Mouse (Mus musculus): ENCODE measurements at regions not wholly inside any gene's neighbourhood (a gene's known extent, or its start where the extent isn't known, plus 50 kb on each side); places are given as distances from the start of the nearest gene placed in this dataset.

DNA sequence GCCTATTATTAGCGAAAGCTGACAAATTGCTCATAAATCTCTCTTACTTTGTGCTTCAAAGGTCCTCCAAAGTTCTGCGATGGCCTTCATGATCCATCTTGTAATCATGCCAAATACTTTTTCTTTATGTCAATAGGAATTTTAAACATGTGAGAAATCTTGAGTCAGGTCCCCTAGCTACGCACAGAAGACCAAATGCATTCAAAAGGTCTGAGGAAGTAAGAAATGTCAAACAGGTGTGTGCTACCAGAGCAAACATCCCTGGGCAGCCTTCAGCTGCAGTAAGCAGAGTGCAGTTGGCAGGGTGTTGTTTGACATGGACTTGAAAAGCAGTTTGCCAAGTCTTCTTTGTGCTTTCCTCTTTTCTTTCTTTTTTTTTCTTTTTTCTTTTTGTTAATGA lies 125.2 kb upstream of the Pkn2 start:
- no peak for DNase-seq

DNA sequence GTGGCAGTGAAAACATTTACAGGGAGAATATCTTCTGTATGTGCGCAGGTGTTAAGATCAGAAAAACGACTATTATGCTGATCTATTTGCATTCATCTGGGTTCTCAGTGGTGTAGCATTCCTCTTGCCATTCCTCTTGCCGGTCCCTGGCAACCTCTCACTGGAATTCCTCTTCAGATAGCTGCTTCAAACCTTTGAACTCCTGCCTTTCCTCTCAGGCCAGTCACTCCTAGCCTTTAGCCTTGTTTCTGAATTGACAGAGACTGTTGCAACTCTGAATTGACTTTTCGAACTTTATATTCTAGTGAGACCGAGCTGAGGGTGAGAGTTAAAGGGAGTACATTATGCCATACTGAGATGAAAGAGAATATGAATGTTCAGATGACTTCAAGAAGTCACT lies 120.1 kb upstream of the Pkn2 start:
- DNase-seq, result no peak

DNA sequence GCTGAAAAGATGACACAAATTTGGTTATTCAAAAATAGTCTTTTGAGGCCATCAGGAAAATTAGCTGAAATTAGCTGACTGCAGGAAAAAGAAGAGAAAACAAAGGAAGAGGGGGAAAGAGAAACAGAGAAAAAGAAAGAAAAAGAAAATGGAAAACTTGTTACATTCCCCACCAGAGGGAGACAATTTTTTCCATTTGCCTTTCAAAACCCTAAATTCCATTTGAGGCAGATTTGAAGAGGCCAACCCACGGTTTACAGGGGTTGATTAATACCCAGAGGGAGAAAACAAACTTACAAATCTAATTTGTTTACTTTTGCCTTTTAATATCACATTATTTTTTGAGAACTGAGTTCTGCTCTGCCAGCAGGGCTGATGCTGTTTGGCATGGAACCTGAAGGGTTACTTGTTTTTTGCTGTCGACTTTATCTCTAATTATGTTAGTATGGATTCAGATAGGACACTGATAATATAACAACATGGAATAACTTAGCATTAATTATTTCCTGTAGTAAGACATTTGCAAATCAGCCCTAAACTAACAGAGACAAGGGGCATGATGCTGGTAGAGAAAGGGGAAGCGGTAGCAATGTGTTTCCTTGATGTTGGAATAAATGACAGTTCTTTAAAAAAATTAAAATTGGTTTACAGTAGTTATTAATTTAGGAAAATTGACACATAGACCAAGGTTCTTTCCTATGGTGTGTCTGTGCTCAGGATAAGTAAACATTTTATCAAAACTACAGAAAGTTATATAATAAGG lies 114.4 kb upstream of the Pkn2 start:
- no peak for DNase-seq

DNA sequence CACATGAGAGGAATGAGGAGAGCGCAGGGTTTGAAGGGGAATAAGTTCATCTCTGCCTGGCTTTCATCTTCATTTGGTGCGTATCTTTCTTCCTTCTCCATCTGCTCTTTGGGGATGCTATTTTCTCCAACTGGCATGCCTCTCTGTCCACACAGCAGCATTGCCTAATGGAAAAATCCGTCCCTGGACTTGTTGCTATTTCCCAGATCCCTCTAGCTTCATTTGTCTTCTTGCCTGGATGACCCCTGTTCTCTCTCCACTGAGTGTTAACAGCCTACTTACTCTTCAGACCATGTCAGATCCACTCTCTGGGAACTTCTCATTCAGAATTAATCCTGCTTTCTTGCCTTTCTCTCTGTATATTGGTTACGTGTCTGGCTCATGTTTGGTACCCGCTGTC lies 102.7 kb upstream of the Pkn2 start:
- DNase-seq, result no peak

DNA sequence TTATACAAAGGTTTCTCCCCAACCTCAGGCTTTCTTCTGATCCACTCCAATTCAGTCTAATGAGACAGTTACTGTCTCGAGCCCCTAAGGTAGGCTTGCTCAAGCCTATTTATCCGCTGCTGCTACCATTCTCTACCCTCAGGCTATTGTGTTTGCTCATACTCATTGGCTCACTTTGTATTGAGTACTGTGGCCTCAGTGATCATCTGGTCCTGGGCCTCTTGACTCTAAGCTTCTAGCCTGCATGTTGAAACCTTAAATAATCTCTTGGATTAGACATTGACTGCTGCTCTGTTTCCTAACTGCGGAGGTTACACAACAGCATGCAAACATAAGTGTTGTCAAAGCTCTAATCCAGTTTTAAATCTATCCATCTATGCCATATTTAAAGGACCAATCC lies 99.4 kb upstream of the Pkn2 start:
- DNase-seq, result no peak

DNA sequence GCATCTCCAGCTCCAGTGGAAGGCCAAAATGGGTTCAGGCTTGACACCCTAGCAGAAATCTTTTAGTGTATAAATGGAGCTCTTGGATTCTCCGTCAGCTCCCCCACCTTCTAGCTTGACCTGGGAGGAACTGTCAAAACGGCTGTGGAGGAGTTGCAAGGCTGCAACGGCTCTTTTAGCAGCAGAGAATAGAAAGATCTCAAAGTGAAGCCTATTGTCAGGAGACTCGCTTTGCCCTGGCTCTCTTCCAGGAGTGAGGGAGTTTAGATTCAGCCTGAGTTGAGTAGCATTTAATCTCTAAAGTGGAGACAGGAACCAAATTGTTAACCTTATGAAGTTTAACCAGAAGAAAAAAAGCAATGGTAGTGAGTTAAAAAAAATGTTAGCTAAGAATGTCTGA lies 97.4 kb upstream of the Pkn2 start:
- DNase-seq, result peak in 1 of 2 experiments; percentile 7

DNA sequence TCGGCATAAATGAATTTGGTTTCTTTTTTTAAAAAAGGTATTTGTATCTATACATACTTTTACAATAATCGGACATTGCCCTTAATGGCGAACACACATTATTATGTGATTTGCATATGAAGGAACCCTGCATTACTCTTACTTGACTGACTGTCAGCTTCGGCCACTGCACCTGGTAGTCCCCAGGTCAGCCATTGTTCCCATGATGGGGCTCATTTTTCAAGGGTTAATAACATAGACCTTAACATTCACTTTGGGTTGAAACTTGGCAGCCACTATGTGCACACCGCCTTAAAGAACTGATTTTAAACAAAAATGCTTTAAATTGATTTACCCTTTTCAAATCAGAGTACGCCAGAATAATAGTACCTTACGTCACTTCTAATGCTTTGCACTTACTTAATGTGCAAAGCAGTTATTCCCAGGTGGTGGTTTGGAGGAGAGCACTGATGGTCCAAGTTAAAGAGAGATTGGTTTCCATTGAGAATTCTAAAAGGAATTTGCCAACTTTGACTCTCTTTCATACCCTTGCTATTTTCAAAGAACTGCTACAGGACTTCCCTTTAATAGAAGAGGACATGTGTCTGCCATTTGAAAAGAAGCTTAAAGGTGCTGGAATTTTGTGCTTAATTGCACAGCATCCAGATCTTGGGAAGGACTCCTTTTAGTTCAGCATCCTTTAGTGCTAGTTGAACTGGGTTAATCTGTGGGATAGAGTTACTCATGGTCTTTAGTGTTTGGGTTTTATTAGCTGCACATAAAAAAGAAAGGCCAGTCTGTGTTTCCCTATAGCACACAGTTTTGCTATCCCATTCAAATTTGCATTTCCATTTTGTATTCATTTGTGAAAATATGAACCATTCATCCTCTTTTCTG lies 95.0 kb upstream of the Pkn2 start:
- no peak for DNase-seq

DNA sequence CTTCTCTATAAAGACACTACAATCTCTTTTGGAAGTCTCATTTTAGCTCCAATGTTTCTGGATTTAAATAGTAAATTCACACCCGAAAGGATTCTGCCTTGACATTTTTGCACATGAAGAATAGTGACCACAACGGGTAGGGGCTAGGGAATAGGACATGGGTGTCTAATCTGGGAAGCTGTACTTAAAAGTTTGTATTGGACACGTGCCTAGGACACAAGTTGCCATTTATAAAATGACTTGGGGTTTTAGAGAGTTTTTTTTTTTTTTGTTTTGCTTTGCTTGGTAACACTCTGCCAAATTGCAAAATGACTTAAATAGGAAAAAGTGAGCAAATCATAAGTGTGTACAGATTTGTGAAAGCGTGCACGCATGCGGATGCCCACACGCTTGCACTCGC lies 93.8 kb upstream of the Pkn2 start:
- no peak for DNase-seq

DNA sequence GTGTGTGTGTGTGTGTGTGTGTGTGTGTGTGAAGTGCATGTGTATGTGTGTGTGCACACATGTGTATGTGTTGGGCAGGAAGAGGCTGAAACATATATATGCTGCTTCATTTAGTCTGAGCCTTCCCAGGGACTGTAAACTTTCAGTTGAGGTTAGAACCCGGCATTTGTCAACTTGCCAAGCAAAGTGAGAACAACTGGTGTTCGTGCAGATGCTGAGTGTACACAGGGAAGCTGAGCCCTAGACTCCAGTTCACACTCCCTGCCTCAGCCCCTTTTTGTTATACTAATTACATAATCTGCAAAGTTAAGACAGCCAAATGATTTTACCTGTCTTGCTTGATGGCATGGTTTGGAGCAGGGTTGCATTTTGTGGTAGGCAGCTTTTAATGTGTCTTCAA lies 87.7 kb upstream of the Pkn2 start:
- DNase-seq, result no peak

DNA sequence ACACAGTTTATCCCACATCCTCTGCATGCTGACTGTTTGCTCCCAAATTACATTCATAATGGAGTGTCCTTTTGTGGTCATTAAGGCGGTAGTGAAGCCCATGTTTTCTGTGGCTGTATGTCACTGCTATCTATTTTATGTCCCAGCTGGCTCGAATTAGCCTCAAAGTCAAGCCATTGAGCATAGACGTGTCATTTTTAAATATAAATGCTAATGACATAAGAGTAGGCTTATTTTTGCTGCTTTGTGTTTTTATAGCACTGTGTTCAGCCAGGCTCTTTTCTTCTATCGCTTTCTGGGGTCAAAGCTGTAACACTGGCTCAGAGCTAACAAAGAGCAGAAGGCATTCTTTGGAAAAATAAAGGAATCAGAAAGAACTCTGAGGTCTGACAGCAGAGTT lies 83.8 kb upstream of the Pkn2 start:
- no peak for DNase-seq

DNA sequence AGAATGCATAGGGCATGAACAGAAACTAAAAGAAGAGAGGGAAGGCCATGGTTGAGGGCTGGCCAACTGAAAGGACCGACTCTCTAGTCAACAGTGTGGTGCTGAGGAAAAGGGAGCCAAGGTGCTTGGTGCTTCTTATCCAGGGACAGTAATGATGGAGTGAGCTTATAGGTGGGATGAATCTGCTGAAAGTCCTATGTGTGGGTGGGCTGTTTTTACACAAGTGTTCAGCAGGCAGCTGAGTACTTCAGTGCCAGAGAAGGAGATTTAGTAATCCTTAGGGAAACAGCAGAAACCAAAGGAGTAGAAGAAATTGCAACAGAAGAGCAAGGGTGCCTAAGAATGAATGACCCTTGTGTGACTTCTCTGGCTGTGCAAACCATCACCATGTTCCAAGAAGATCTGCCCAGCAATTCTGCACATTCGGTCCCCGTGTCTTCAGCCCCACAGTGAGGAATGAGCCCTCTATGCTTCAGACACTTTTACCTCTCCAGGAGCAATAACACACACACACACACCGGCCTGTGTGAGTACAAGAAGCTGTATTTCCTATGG lies 82.1 kb upstream of the Pkn2 start:
- no peak for DNase-seq

DNA sequence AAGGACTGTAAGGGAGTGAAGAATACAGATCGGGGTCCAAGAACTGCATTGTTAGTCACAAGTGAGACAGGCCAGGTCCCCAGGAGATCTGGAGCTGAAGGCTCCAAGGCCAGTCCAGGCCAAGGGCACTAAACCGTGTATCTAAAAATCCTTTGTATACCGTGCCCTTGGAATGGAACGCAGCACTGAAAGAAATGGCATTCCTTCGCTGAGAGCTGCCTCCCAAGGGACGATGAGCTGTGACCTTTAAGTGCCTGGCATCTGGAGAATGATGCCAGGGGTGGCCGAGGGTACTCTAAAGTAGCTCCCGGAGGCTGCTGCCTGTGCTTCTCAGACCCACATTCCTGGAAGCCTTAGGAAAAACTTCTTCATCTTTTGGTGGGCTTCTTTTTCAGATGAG lies 76.0 kb upstream of the Pkn2 start:
- DNase-seq, result no peak

DNA sequence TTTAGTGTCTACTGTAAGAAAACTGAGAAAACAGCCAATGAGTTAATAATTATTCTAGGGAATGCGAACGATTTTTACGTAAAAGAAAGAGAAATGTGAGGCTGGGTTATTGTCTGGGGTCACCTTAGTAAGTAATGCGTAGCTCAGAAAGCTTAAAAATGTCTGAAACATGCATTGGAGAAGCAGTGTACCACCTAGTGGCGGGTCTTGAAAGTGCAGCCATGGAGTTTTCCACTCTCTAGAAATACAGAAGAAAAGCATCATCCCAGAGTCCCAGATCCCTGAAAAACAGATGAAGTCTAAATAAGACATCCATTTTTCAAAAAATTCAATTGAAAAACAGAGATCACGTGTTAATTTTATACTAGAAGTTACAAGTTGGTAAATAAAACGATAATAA lies 67.0 kb upstream of the Pkn2 start:
- peak; percentile 79 to 85 for DNase-seq

DNA sequence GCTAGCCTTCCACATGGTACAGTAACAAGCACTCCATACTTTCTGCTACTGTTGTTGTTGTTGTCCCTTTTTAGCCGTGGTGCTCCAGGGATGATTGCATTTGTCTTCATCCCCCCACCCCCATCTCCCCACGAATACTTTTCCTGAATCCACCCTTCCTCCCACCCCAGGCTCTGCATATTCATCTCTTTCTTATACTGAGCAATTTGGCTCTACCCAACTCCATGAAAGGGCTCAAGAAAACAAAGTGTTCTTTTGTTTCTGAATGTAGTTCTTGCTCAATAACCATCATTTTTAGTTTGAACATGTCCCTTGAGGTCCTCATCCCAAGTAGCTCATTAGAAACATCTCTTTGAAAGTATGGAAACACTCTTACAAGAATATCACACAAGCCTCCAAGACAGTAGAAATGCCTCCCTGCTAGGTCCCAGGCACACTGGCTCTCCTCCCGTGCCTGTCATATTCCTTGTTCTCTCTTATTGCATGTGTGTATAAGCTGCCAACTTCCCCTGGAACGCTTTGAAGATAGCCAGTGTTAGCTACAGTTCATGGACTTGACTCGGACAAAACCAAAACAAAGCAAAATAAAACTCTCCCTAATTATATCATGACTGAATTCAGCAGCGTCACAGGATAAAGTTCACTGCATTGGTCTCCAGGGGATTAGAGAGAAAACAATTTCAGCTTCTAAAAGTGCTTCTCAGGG lies 59.7 kb upstream of the Pkn2 start:
- DNase-seq, result no peak

DNA sequence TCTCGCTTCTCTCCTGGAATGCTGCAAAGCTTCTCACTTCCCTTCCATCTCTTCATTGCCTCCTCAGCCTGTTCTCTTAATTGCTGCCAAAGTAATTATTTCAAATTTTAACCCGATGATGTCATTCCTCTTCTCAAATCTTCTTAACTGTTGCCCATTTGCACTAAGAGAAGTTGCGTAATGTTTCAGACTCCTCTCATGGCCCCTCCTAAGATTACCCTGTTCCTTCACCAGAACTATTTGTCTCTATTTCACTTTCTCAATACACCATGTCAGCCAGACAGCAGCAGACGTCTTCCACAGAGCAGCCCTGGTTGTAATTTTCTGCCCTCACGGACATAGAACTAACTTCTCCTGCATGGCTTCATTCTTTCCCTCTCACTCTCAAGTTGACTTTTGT lies 59.1 kb upstream of the Pkn2 start:
- DNase-seq, result no peak

DNA sequence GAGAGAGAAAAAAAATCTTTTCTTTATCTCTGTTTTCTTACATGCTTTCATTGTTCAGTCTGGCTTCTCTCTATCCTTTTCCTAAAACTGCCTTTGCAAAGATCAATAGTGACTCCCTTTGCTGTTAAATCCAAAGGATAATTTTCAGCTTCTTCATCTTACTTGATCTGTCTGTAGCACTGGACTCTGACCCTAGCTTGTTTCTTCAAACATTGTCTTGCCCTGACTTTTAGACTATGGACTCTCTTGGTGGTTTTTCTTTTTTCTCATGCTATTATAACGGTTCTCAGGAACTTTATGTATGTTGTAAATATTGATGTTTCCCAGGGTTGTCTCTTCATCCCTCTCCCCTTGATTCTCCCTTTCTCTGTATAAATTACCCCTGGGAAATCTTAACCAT lies 58.0 kb upstream of the Pkn2 start:
- DNase-seq, result no peak

DNA sequence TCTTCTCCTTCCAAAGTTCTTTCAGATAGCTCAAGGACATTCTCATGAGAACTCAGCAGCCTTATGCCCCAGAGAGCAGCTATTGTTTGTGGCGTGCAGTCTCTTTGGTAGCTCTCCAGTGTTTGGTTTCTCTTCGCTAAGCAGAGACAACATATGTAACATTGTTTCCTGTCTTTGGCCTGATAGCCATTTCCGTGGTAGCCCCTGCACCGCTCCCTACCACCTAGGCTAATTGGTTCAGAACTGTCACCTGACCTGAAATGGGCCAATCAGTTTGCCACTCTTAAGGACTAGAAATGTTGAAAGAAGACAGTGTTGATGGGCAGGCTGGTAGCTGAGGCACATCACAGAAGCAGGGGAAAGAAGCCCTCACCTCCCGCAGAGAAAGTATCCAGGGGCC lies 54.1 kb upstream of the Pkn2 start:
- DNase-seq, result no peak

DNA sequence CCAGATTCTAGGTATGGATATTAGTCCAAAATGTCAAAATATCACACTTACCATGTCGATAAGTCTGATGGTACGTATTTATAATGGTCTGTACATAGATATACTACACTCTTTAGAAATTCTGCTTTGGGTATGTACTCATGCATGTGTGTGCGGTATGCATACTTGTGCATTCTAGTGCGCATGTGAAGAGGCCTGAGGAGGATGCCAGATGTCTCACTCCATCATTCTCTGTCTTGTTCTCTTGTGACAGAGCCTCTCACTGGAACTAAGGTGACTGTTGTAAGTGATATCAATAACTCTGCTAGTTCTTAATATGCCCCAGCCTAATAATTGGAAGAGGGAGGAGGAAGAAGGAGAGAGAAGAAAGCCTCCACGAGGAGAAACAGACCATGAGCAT lies 52.5 kb upstream of the Pkn2 start:
- no peak for DNase-seq

DNA sequence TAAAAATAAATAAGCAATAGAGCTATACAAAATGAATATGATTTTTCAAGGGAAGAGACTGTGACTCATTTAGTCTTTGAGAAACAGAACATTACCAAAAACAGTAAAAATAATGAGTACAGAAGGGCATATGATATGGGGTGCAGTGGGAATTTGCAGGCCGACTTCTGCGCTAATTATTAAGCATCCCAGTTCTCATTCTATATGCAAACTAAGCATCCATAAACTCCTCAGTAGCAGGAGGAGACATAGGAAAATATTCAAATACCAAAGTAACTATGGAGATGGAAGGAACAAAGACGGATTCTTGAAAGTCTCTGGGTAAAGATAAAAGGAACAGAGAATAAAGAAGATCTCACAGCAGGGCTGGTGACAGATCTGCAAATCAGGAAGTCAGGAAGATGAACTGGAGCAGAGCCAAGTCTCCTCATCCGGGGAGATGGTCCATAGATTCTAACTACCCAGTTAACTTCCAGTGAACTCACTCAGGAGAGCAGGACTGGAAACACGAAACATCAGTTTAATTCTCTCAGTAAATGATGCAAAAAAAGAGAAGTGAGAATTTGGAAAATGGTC lies 52.0 kb upstream of the Pkn2 start:
- no peak for DNase-seq

Measured in cerebellum, postnatal 14 days (tissue).